Mouse (Mus musculus) lung, embryonic 14.5 days (tissue): ENCODE measurements around the gene Caskin2. TPM values are rescaled to one million over a fixed set of nuclear protein-coding genes. Genes with fewer than 3 reads are reported as not detected.

ENCODE experiments used
- ATAC-seq: fragments of 200-750 bp; cut with Nextera tagmentation; 2 replicates; pipeline ENCODE4 v1.8.0; 2017; ENCODE audit warnings: mild to moderate bottlenecking, moderate TSS enrichment, moderate library complexity; ENCODE audit not compliant: insufficient read depth
- DNase-seq: peaks from one replicate; pipeline ENCODE4 v3.0.0-alpha.2; 2015
- H3K27ac ChIP-seq: fragments of 300-500 bp; sonication (generic); 2 replicates; pipeline ENCODE4 v1.5.1; 2014; ENCODE audit warnings: low read depth, mild to moderate bottlenecking, moderate library complexity
- H3K27me3 ChIP-seq: fragments of 300-500 bp; sonication (generic); 2 replicates; pipeline ENCODE4 v1.6.1; 2014; ENCODE audit warnings: low read length, control low read depth; ENCODE audit not compliant: insufficient read depth
- H3K36me3 ChIP-seq: fragments of 300-500 bp; sonication (generic); 2 replicates; pipeline ENCODE4 v1.6.1; 2014; ENCODE audit warnings: control low read depth; ENCODE audit not compliant: insufficient read depth
- H3K4me1 ChIP-seq: fragments of 300-500 bp; sonication (generic); 2 replicates; pipeline ENCODE4 v1.6.1; 2014; ENCODE audit warnings: antibody characterized with exemption, control low read depth; ENCODE audit not compliant: insufficient read depth
- H3K4me2 ChIP-seq: fragments of 300-500 bp; sonication (generic); 2 replicates; pipeline ENCODE4 v1.6.1; 2014; ENCODE audit warnings: mild to moderate bottlenecking
- H3K4me3 ChIP-seq: fragments of 300-500 bp; sonication (generic); 2 replicates; pipeline ENCODE4 v1.5.1; 2014; ENCODE audit warnings: low read depth, low read length
- H3K9ac ChIP-seq: fragments of 300-500 bp; sonication (generic); 2 replicates; pipeline ENCODE4 v1.6.1; 2014
- H3K9me3 ChIP-seq: fragments of 300-500 bp; sonication (generic); 2 replicates; pipeline ENCODE4 v1.6.1; 2016; ENCODE audit warnings: low read depth, low read length, control low read depth
- CTCF ChIP-seq: IDR thresholded peaks from 2 replicates; pipeline ENCODE4 v1.5.1; 2016; ENCODE audit warnings: antibody characterized with exemption, low read depth
- WGBS: fragments of 180-500 bp; shearing (Covaris S2); extraction: QIAGEN DNeasy Blood & Tissue Kit; methylation state at CpG from one replicate; pipeline ENCODE4 v1.1.7; 2014; 5-methylcytosine and 5-hydroxymethylcytosine counted together
- polyA plus RNA-seq: library from polyadenylated mRNA; unstranded; fragments of >200 nt; fragmentation: Nextera tagmentation; extraction: Ambion mirVana; gene quantifications from 2 replicates; pipeline ENCODE4 v1.2.1, GENCODE M21; 2014

Caskin2 gene
- polyA plus RNA-seq, 1 experiment from 2014 or later = 23.0 TPM

GRCm38 (mm10) chr11:115807971-115808370, 5.5 kb downstream of the Caskin2 start:
- peak overlapping the region; percentile 0; the same call in 1 of the 2 replicates for H3K4me2 ChIP-seq
- DNase-seq = no peak
- TF ChIP-seq CTCF = no peak
- no peak overlapping the region; the same call in 1 of the 2 replicates for H3K9ac ChIP-seq
- peaks cover 55% of the 10 kb centered on the region for H3K36me3 ChIP-seq
- H3K4me1 ChIP-seq = peaks cover 38% of the 10 kb centered on the region
- no peak overlapping the region for H3K4me3 ChIP-seq
- ATAC-seq = no peak
- no peaks in the 10 kb centered on the region for H3K27me3 ChIP-seq
- 61% methylated on average over 11 of the region's 11 CpGs for WGBS
- peak overlapping the region; percentile 76 for H3K27ac ChIP-seq
- H3K9me3 ChIP-seq = no peaks in the 10 kb centered on the region

- DNase-seq (no peak), ATAC-seq (no peak)
- Histone ChIP-seq H3K9ac (no peak overlapping the region), H3K27me3 (no peaks in the 10 kb centered on the region), H3K4me1 (peaks cover 35% of the 10 kb centered on the region), H3K36me3 (peaks cover 62% of the 10 kb centered on the region), H3K27ac (no peak overlapping the region), H3K4me3 (no peak overlapping the region), H3K4me2 (no peak overlapping the region), H3K9me3 (no peaks in the 10 kb centered on the region)
- WGBS = 78% methylated on average over 6 of the region's 6 CpGs
- no peak for TF ChIP-seq CTCF
Measured at GRCm38 (mm10) chr11:115807306-115807705, 6.1 kb downstream of the Caskin2 start.

- TF ChIP-seq CTCF = no peak
- DNase-seq (no peak), ATAC-seq (no peak)
- Histone ChIP-seq H3K4me1 (peaks cover 25% of the 10 kb centered on the region), H3K4me3 (no peak overlapping the region), H3K9ac (no peak overlapping the region), H3K27ac (no peak overlapping the region), H3K36me3 (peaks cover 65% of the 10 kb centered on the region), H3K27me3 (no peaks in the 10 kb centered on the region), H3K9me3 (no peaks in the 10 kb centered on the region), H3K4me2 (no peak overlapping the region)
- WGBS = 90% methylated on average over 10 of the region's 10 CpGs
Measured at GRCm38 (mm10) chr11:115806154-115806553, 7.3 kb downstream of the Caskin2 start.

GRCm38 (mm10) chr11:115805005-115805404, 8.4 kb downstream of the Caskin2 start:
- DNase-seq (no peak), ATAC-seq (no peak; the same call in 1 of the 2 replicates)
- Histone ChIP-seq H3K27ac (no peak overlapping the region), H3K9ac (no peak overlapping the region), H3K27me3 (no peaks in the 10 kb centered on the region), H3K9me3 (no peaks in the 10 kb centered on the region), H3K4me1 (peaks cover 15% of the 10 kb centered on the region), H3K4me2 (no peak overlapping the region), H3K4me3 (no peak overlapping the region), H3K36me3 (peaks cover 70% of the 10 kb centered on the region)
- 94% methylated on average over 7 of the region's 7 CpGs for WGBS
- TF ChIP-seq CTCF = no peak

- Histone ChIP-seq H3K9ac (no peak overlapping the region), H3K4me3 (no peak overlapping the region), H3K4me1 (no peaks in the 10 kb centered on the region), H3K36me3 (peaks cover 89% of the 10 kb centered on the region), H3K9me3 (no peaks in the 10 kb centered on the region), H3K4me2 (no peak overlapping the region), H3K27me3 (no peaks in the 10 kb centered on the region), H3K27ac (no peak overlapping the region)
- WGBS = 89% methylated on average over 24 of the region's 24 CpGs
- TF ChIP-seq CTCF = no peak; the same call in 1 of the 2 replicates
- no peak for DNase-seq
- ATAC-seq = no peak
Measured at GRCm38 (mm10) chr11:115803072-115803709, 10.2 kb downstream of the Caskin2 start.

GRCm38 (mm10) chr11:115800981-115801380, 12.5 kb downstream of the Caskin2 start:
- H3K4me2 ChIP-seq = no peak overlapping the region
- 87% methylated on average over 18 of the region's 18 CpGs for WGBS
- H3K27me3 ChIP-seq = no peaks in the 10 kb centered on the region
- no peaks in the 10 kb centered on the region for H3K9me3 ChIP-seq
- H3K4me3 ChIP-seq = no peak overlapping the region
- DNase-seq = no peak
- no peak for ATAC-seq
- no peak for TF ChIP-seq CTCF
- H3K9ac ChIP-seq = no peak overlapping the region
- no peak overlapping the region for H3K27ac ChIP-seq
- H3K36me3 ChIP-seq = peaks cover 93% of the 10 kb centered on the region
- H3K4me1 ChIP-seq = no peaks in the 10 kb centered on the region

GRCm38 (mm10) chr11:115797665-115798064, 15.8 kb downstream of the Caskin2 start:
- Histone ChIP-seq H3K27me3 (no peaks in the 10 kb centered on the region), H3K4me3 (no peak overlapping the region), H3K4me1 (no peaks in the 10 kb centered on the region), H3K27ac (no peak overlapping the region), H3K36me3 (peaks cover 98% of the 10 kb centered on the region), H3K9me3 (no peaks in the 10 kb centered on the region), H3K4me2 (no peak overlapping the region), H3K9ac (no peak overlapping the region)
- no peak for TF ChIP-seq CTCF
- WGBS = 74% methylated on average over 9 of the region's 9 CpGs
- DNase-seq (no peak), ATAC-seq (no peak)
